Mouse (Mus musculus): ENCODE data around the gene Rsrp1. TPM values are rescaled to one million over a fixed set of nuclear protein-coding genes. Genes with fewer than 3 reads are reported as not detected.

The Rsrp1 gene
- polyA plus RNA-seq, 1 experiment from 2014 or later, result 474 TPM

Other genes starting within 250 kb of the Rsrp1 start
- gene Man1c1, start 219.3 kb upstream of the Rsrp1 start, polyA plus RNA-seq (2015; fragmentation: Nextera tagmentation; extraction: Ambion mirVana), result 1.6 TPM in 2 replicates
- 2.6 and 2.7 TPM in 2 replicates for gene Ldlrap1, start 155.6 kb upstream of the Rsrp1 start, polyA plus RNA-seq (2015; fragmentation: Nextera tagmentation; extraction: Ambion mirVana)
- 91.3 and 91.8 TPM in 2 replicates for gene Maco1, start 70.2 kb upstream of the Rsrp1 start, polyA plus RNA-seq (2015; fragmentation: Nextera tagmentation; extraction: Ambion mirVana)
- 1.5 TPM in 2 replicates for gene Rhd, start 59.1 kb upstream of the Rsrp1 start, polyA plus RNA-seq (2015; fragmentation: Nextera tagmentation; extraction: Ambion mirVana)
- gene Tmem50a, start 8.6 kb upstream of the Rsrp1 start, polyA plus RNA-seq (2015; fragmentation: Nextera tagmentation; extraction: Ambion mirVana), result 161 and 176 TPM in 2 replicates
- gene Syf2, start 7.3 kb downstream of the Rsrp1 start, polyA plus RNA-seq (2015; fragmentation: Nextera tagmentation; extraction: Ambion mirVana), result 74.8 and 79.1 TPM in 2 replicates
- not detected in 2 replicates for gene Runx3, start 197.1 kb downstream of the Rsrp1 start, polyA plus RNA-seq (2015; fragmentation: Nextera tagmentation; extraction: Ambion mirVana)

All from forebrain, embryonic 13.5 days (tissue).